Mouse (Mus musculus) lung, postnatal 36 days (tissue): ENCODE measurements at regions not wholly inside any gene's neighbourhood (a gene's known extent, or its start where the extent isn't known, plus 50 kb on each side); places are given as distances from the start of the nearest gene placed in this dataset.

Source experiments
- DNase-seq: peaks from one replicate; pipeline ENCODE4 v3.0.0; 2022; ENCODE audit warnings: mixed read lengths

DNA sequence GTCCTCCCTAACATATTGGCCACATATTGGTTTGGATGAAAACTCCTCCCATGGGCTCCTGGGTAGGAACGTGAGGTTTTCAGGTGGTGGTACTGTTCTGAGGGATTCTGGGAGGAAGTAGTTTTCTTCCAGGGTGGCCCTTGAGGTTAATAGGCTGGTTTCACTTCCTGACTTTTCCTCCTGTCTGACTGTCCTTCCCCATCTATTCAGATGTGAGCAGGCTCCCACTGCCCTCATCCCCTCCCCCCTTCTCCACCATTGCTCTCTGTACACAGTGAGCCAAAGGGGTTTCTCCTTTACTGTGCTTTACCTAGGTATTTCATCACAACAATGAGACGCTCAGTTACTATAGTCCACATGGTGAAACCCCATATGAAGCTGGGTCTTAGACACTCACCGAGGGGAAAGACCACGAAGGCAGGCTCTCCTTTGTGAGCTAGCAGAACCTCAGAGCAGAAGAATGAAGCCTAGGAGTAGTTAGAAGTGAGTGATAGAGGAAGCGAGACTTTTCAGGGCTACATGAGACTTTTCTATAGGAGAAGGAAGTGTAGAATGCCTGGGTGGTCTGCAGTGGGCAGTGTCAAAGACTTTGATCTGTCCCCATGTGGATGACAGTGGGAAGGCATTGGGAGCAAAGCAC, 135.3 kb downstream of the Cd83 start:
- no peak for DNase-seq

DNA sequence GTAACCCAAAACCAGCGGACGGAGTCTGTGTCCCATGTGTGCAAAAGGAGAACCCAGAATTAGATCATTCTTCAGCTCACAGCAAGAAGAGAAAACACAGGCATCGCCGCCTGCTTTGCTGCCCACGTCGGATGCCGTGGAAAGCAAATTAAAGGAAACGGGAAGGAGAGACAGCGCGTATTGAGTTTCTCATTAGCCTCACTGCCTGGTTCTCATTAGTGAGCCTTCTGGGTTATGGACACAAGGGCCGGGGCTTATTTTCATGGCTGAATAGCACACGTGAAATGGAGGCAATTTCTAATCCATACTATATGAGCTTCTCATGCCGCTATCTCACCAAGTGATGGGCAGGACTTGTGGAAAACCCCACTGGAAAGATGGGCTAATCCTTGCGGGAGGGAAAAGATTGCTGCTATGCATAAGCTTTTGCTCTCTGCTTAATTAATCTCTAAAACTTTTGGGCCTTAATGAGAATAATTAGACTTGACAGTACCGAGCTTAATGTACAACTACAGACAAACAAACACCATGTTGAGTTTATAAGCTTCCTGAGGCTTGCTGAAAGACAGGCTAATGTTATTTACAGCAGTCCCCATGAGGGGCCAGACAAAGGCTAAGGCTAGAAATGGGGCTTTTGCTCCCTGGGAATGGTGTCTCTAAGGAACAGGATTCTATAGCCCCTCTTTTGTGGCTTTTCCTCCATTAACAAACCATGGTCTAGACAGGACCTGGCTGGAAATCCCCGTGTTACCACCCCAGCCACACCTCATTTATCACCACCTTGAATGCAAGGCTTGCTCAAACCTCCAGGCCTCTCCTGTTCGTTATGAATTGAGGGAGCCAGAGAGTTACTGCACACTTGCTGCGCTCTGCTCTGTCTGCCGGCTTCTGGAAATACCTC, 145.8 kb downstream of the Cd83 start:
- no peak for DNase-seq

DNA sequence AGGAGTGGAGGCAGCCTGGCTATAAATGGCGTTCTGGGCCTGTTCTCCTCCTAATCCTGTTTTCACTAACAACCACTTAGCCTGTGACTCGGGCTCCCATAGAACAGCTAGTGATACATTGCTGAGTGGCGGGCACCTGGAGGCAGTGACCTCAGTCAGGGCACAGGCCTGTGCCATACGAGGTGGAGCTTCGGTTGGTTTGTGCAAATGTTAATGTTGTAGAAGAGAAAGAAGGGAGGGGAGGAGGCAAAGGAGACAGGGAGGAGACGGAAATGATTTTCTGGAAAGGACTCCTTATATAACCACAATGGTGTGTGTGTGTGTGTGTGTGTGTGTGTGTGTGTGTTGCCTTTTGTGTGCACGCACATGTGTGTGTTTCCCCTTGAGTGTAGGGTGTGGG, 148.4 kb downstream of the Cd83 start:
- DNase-seq = no peak

- DNase-seq = peak; percentile 10
These were observed 150.7 kb downstream of the Cd83 start for GRCm38 (mm10) chr13:43935284-43935683.

DNA sequence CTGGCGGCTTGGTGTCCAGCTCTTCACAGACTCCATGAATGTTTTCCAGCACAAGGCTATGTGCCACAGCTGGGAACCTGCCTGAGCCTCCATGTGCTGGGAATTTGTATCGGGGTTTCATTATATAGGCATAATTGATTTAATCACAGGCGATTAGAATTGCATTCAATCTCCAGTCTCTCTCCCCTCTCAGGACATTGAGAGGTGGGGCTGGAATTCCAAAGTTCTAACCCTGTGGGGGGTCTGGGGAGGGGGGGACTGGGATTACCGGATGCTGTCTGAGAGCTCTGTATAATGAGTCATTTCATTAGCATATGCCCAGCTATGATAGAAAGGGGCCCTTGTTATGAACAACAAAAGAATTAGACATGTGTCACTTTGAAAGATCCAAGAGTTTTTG, 151.9 kb downstream of the Cd83 start:
- no peak for DNase-seq

DNA sequence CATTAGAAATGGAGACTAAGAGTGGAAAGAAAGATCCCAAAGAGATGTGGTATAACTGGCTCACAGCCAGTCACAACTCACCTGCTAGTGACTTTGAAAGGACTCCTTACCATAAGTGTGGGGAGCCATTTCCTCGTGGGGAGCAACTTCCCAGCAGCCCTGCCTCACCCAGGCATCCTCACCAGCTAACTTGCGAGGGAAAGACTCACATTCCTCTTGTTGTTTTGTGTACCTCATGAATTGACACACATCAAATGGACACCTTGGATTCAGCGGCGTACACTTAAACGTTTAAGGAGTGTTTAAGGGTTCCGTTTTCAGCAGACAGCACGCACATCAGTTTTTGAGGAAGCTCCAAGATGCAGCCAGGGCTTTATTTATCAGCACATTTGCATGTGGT, 154.0 kb downstream of the Cd83 start:
- no peak for DNase-seq

DNA sequence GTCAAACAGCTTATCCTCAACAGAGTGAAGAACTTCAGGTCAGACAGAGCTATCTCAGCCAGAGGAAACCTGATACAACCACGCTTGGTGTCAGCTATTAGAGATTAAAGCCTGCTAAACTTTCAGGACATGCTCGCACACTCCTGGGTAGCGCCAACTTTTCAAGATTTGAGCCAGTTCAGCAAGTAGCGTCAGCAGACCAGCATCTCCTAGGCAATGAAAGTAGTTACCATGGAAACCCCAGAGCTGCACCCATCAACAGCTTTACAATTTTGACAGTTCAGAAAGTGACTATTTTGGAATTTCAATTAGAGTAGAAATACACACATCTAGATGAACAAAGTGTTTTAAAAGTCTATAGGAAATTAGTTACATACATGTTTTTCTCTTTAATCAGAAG, 154.8 kb downstream of the Cd83 start:
- DNase-seq = no peak

DNA sequence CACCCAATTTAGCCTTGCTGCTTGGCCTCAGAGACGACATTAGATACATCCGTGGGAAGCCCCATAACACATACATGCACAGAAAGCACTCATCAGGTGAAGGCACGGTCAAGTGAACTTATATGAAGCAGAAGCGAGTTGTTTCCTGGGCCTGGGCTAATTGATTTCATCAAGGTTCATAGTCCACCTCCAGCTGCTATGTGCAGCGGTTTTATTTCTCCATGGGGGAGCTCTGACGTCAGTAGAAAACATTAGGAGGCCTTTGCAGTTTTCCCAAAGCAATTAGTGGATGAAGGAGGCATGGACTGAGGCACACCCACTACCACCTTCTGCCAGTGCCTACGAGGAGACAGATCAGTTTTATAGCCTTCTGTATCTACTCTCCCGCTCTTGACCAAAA, 157.2 kb downstream of the Cd83 start:
- DNase-seq = no peak

- no peak for DNase-seq
These were observed 164.0 kb downstream of the Cd83 start for GRCm38 (mm10) chr13:43948606-43949005.

GRCm38 (mm10) chr13:43949740-43950643, 165.4 kb downstream of the Cd83 start:
- no peak for DNase-seq

GRCm38 (mm10) chr13:43952491-43952890, 167.9 kb downstream of the Cd83 start:
- DNase-seq = no peak

DNA sequence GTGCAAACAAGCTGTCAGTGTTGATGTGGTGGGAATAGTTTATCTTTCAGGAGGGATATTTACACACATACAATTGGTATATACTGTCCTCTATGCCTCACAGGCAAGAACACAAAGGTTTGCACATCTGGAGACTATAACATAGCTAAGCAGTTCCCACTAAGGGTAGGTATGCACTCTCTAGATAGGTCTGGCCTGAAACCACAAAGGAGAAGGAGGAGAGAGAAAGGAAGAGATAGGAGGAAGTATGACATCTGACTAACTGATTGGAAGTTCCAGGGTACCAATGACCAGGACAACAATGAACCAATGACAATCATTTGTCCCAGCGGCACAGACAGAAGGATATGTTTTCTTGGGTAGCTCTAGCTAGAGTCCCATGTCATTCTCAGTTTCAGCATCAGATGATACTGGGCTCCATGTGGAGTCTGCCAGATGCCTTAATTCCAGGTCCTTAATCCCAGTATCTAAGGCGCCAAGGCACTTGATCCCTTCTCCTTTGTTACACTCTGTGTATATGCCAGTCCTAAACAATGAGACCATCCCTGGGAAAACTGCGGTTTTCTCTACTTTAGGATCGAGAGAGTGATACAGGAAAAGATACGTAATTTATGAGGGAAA, 168.5 kb downstream of the Cd83 start:
- DNase-seq = no peak

DNA sequence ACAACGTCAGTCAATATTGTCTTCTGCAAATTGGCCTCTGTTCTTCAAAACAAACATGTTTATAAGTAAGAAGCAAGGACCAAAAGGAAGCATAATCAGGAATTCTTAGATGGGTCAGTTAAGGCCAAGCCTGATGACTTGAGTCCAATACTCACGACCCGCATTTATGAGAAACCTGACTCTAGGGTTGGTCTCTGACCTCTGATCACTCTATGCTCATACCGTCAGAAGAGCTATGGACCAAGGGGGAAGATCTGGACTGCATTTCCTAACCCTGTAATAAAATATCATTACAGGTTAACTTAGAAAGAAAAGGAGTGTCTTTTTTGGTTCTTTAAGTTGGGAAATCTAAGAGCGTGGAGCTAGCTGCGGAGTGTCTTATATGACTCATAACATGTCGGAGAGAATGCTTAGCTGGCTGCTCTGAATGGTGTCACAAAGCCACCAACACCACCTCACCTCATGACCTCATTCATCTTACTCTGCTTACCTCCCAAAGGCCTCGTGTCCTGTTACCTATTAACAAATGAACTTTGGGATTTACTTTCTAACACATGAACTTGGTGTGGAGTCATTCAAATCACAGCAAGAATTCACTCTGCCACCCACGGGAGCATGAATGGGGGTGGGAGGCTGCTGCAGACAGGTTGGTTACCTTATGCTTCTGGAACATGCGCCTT, 170.3 kb downstream of the Cd83 start:
- DNase-seq = no peak

DNA sequence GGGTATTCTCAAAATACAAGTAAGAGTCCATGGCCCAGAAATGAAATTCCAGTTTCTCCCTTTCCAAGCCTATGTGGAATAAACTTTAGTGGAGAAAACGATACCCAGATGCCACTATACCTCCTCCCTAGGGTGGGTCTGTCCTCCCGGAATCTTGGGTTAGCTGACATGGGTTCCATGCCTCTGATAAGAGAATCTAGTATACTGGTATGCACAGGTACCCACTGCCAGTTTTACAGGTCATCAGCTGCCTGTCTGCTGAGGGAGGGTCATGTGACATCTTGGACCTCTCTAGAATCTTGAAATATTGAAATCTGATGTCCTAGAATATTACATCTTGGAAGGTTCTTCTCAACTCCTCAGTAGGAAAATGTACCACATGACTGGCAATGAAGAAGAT, 172.5 kb downstream of the Cd83 start:
- no peak for DNase-seq

GRCm38 (mm10) chr13:43959121-43959572, 174.6 kb downstream of the Cd83 start:
- peak; percentile 7 for DNase-seq

- no peak for DNase-seq
These were observed 176.6 kb downstream of the Cd83 start for GRCm38 (mm10) chr13:43961047-43961690.

DNA sequence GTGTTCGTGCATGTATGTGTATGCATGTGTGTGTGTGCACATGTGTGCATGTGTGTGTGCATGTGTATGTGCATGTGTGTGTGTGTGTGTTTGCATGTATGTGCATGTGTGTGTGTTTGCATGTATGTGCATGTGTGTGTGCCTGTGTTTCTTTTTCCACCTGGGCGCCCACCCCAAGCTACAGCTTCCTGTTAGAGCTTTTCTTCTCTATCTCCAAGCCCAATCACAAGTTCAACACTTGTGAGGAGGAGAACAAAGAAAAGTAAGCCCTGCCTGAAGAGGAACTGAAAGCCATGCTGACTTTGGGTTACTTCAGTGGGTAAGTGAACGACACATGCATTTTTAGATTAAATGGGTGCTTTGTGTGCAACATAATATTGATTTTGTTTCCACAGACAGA, 177.4 kb downstream of the Cd83 start:
- peak; percentile 6 for DNase-seq

DNA sequence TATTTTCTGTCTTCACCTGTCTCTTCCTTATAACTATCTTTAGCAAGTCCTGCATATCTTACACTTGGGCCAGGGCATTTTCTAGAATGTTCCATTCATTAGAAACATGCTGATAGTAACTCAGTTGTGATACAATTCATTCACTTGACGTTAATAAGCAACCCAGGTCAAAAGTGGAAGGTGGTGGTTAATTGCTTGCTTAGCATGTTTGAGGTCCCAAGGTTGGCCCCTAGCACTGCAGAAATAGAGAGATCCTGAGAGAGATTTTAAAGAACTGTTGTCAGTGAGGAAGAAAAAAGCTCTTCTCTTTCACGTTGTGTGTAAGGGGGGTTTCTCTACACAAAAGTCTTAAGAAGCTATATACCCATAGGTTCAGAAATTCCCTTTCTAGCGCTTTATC, 178.7 kb downstream of the Cd83 start:
- no peak for DNase-seq

DNA sequence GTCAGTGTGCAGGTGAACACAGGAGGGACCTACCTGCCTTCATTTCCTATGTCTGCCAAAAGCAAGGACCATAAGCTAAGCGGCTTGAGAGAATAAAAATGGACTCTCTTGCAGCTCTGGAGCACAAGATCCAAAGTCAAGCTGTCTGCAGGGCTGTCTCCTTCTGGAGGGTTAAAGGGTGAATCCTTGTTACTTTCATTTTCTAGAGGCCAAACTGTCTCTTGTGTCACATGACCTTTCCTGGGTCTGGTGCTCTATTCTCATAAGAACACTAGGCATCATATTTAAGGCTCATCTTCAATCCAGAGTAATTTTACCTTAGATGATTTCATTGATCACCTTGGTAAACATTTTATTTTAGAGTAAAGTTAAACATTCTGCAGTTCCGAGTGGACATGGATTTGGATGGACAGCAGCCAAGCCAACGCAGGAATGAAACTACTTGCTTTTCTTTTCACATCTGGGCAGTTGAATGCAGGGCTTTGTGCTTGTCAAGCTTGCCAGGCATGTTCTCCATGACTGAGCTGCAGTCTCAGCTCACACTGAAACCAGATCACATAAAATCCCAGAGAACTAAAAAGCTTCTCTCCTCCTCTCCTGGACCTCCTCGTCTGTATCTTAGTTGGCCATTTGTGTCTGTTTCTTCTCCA, 180.8 kb downstream of the Cd83 start:
- DNase-seq = no peak

DNA sequence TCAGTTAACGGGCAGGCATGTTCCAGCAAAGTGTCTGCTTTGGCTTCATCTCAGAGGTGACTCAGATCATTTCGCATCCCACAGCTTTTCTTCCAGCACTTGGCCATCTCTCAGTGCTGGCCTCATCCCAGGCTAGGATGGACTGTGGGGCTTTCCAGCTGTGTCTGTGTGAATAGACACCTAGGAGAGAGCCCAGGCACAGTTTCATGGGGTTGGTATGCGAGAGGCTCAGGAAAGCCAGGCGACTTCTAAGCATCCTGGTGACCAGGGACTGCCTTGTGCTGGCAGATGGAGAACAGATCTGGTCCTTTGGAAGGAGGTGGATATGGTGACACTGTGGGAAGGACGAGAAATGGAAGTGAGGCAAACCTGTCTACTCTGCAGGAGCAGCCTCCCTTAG, 182.9 kb downstream of the Cd83 start:
- no peak for DNase-seq

GRCm38 (mm10) chr13:43972906-43973305, 188.3 kb downstream of the Cd83 start:
- DNase-seq = no peak
